Mouse (Mus musculus): ENCODE results near the gene Apobr. TPM values are rescaled to one million over a fixed set of nuclear protein-coding genes. Genes with fewer than 3 reads are reported as not detected.
A peak's percentile ranks its signal among the peaks of the same experiment; 100 is the strongest.

The Apobr gene
- polyA plus RNA-seq, 1 experiment = 17.6 TPM

- TF ChIP-seq POLR2A (IDR thresholded peaks at IDR 0.05; ENCODE audit: borderline replicate concordance, extremely low read depth, low read depth, low read length) = peak; percentile 85; the same call in 1 of the 2 replicates
- no peak for TF ChIP-seq CTCF (IDR thresholded peaks at IDR 0.05; ENCODE audit: insufficient read depth, low read length)
- H3K4me1 ChIP-seq (ENCODE audit: control insufficient read depth, insufficient read depth, low read length) = no peaks in the 10 kb centered on the region
- DNase-seq = peak; percentile 80
- peak within 1 kb of the TSS; percentile 98 for H3K4me3 ChIP-seq (replicated peaks; ENCODE audit: extremely low read depth, low read depth, low read length)
- under 1% methylated on average over 46 of the region's 46 CpGs for WGBS
Measured at GRCm38 (mm10) chr7:126566094-126566765, 18.5 kb upstream of the Apobr start, which contains the start of gene Eif3c. TSS of gene Eif3c (minus strand) at chr7:126566411.

DNA sequence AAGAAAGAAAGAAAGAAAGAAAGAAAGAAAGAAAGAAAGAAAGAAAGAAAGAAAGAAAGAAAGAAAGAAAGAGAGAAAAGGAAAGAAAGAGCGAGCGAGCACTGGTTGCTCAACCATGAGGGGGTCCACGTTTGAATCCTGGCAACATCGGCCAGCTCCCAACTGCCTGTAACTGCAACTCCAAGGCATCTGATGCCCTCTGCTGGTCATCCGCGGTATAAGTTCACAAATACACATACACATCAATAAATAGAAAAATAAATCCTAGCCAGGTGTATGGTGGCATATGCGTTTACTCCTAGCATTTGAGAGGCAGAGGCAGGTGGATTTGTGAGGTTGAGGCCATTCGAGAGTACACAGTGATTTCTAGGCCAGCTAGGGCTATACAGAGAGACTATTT, 7.8 kb upstream of the Apobr start:
- DNase-seq = peak; percentile 45
- Histone ChIP-seq H3K4me3 (replicated peaks; ENCODE audit: extremely low read depth, low read depth, low read length) (no peak overlapping the region), H3K4me1 (ENCODE audit: control insufficient read depth, insufficient read depth, low read length) (no peaks in the 10 kb centered on the region)
- TF ChIP-seq CTCF (IDR thresholded peaks at IDR 0.05; ENCODE audit: insufficient read depth, low read length) (peak; percentile 65), POLR2A (IDR thresholded peaks at IDR 0.05; ENCODE audit: borderline replicate concordance, extremely low read depth, low read depth, low read length) (no peak)
- WGBS = 61% methylated on average over 8 of the region's 8 CpGs

DNA sequence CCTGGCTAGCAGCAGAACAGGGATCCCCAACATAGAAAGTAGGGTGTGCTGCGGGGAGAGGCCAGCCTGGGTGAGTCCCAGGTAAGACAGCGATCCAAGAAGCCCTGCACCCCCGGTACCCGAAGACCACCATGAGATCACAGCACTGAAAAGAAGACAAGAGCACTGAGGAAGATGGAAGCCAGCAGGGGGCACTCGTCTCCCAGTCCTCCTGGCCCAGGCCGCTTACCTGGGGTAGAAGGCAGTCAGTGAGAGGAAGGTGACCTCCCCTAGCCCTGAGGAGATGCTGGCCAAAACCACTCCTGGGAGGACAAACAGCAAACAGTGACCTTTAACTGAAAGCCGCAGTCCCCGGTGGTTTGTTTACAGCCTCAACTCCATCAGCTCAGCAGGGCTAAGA, 5.6 kb upstream of the Apobr start:
- Histone ChIP-seq H3K4me3 (replicated peaks; ENCODE audit: extremely low read depth, low read depth, low read length) (no peak overlapping the region), H3K4me1 (ENCODE audit: control insufficient read depth, insufficient read depth, low read length) (no peaks in the 10 kb centered on the region)
- peak; percentile 62 for DNase-seq
- WGBS = 51% methylated on average over 8 of the region's 8 CpGs
- TF ChIP-seq CTCF (IDR thresholded peaks at IDR 0.05; ENCODE audit: insufficient read depth, low read length) = peak; percentile 63
- no peak for TF ChIP-seq POLR2A (IDR thresholded peaks at IDR 0.05; ENCODE audit: borderline replicate concordance, extremely low read depth, low read depth, low read length)

GRCm38 (mm10) chr7:126581661-126582060, 3.1 kb upstream of the Apobr start:
- 75% methylated on average over 6 of the region's 6 CpGs for WGBS
- no peak for TF ChIP-seq POLR2A (IDR thresholded peaks at IDR 0.05; ENCODE audit: borderline replicate concordance, extremely low read depth, low read depth, low read length)
- no peak for TF ChIP-seq CTCF (IDR thresholded peaks at IDR 0.05; ENCODE audit: insufficient read depth, low read length)
- DNase-seq = no peak

GRCm38 (mm10) chr7:126582759-126583158, 2.0 kb upstream of the Apobr start:
- TF ChIP-seq CTCF (IDR thresholded peaks at IDR 0.05; ENCODE audit: insufficient read depth, low read length) = no peak
- no peak for TF ChIP-seq POLR2A (IDR thresholded peaks at IDR 0.05; ENCODE audit: borderline replicate concordance, extremely low read depth, low read depth, low read length)
- Histone ChIP-seq H3K4me3 (replicated peaks; ENCODE audit: extremely low read depth, low read depth, low read length) (peak overlapping the region; percentile 80), H3K4me1 (ENCODE audit: control insufficient read depth, insufficient read depth, low read length) (no peaks in the 10 kb centered on the region)
- DNase-seq = no peak
- 3% methylated on average over 20 of the region's 20 CpGs for WGBS

More at GRCm38 (mm10) chr7:126581661-126582060, 3.1 kb upstream of the Apobr start:
- Histone ChIP-seq H3K4me1 (ENCODE audit: control insufficient read depth, insufficient read depth, low read length) (no peaks in the 10 kb centered on the region), H3K4me3 (replicated peaks; ENCODE audit: extremely low read depth, low read depth, low read length) (no peak overlapping the region)

- H3K4me1 ChIP-seq (ENCODE audit: control insufficient read depth, insufficient read depth, low read length) = no peaks in the 10 kb centered on the region
- peak; percentile 81 for DNase-seq
- H3K4me3 ChIP-seq (replicated peaks; ENCODE audit: extremely low read depth, low read depth, low read length) = peak overlapping the region; percentile 80
- WGBS = under 1% methylated on average over 22 of the region's 22 CpGs
- TF ChIP-seq POLR2A (IDR thresholded peaks at IDR 0.05; ENCODE audit: borderline replicate concordance, extremely low read depth, low read depth, low read length) = peak; percentile 65; the same call in 1 of the 2 replicates
- no peak for TF ChIP-seq CTCF (IDR thresholded peaks at IDR 0.05; ENCODE audit: insufficient read depth, low read length)
Measured at GRCm38 (mm10) chr7:126583251-126583709, 1.5 kb upstream of the Apobr start.

GRCm38 (mm10) chr7:126583761-126584160, 981 bp upstream of the Apobr start:
- TF ChIP-seq POLR2A (IDR thresholded peaks at IDR 0.05; ENCODE audit: borderline replicate concordance, extremely low read depth, low read depth, low read length) = no peak
- TF ChIP-seq CTCF (IDR thresholded peaks at IDR 0.05; ENCODE audit: insufficient read depth, low read length) = no peak
- Histone ChIP-seq H3K4me3 (replicated peaks; ENCODE audit: extremely low read depth, low read depth, low read length) (peak overlapping the region; percentile 80), H3K4me1 (ENCODE audit: control insufficient read depth, insufficient read depth, low read length) (no peaks in the 10 kb centered on the region)
- WGBS = 43% methylated on average over 6 of the region's 6 CpGs
- no peak for DNase-seq

DNA sequence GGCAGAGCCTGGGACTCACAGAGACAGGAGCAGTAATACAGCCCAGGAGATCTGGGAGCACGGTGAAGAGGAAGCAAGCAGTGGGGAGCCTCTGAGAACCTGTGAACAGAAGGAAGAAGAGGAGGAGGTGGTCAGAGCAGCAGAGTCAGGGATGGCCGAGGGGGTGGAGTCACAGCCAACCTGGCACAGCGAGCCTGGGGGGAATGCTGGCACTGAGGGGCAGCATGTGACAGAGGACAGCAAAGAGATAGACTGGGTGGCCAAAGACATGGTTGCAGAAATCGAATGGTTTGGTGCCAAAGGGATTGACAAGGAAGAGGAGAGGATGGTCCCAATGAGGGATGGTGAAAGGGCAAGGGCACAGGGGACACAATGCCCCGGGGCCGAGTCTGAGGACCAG, 975 bp downstream of the Apobr start, which contains the start of gene Cln3:
TSS of gene Cln3 (minus strand) at position 101 of the 400 bp plus-strand sequence.
- TF ChIP-seq POLR2A (IDR thresholded peaks at IDR 0.05; ENCODE audit: borderline replicate concordance, extremely low read depth, low read depth, low read length) (no peak), CTCF (IDR thresholded peaks at IDR 0.05; ENCODE audit: insufficient read depth, low read length) (no peak)
- DNase-seq = no peak
- H3K4me3 ChIP-seq (replicated peaks; ENCODE audit: extremely low read depth, low read depth, low read length) = peak within 1 kb of the TSS; percentile 31
- 65% methylated on average over 6 of the region's 6 CpGs for WGBS
- no peaks in the 10 kb centered on the region; the same call in 1 of the 2 replicates for H3K4me1 ChIP-seq (ENCODE audit: control insufficient read depth, insufficient read depth, low read length)

- 26% methylated on average over 8 of the region's 8 CpGs for WGBS
- TF ChIP-seq CTCF (IDR thresholded peaks at IDR 0.05; ENCODE audit: insufficient read depth, low read length) = no peak
- peak; percentile 23; the same call in 1 of the 2 replicates for TF ChIP-seq POLR2A (IDR thresholded peaks at IDR 0.05; ENCODE audit: borderline replicate concordance, extremely low read depth, low read depth, low read length)
- H3K4me3 ChIP-seq (replicated peaks; ENCODE audit: extremely low read depth, low read depth, low read length) = no peak overlapping the region
- H3K4me1 ChIP-seq (ENCODE audit: control insufficient read depth, insufficient read depth, low read length) = no peaks in the 10 kb centered on the region; the same call in 1 of the 2 replicates
- DNase-seq = peak; percentile 52
Measured at GRCm38 (mm10) chr7:126586839-126587238, 2.1 kb downstream of the Apobr start.

DNA sequence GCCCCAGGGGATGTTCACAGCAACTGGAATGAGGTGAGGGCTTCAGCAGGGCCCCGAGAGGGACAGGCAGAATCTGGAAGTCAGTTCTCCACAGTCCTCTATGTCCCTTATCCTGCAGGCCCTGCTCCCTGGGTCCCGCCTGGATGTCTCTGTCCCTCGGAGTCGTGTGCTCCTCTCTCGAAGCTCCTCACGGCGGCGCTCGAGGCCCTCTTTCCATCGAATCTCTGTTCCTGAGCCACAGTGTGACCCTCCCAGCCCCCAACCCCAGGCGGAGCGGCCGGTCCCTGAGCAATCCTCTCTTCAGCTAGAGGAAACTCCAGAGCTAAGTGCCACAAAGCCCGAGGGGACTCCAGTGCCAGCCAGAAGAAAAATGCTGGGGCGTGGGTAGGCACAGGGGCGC, 3.0 kb downstream of the Apobr start:
- Histone ChIP-seq H3K4me1 (ENCODE audit: control insufficient read depth, insufficient read depth, low read length) (no peaks in the 10 kb centered on the region; the same call in 1 of the 2 replicates), H3K4me3 (replicated peaks; ENCODE audit: extremely low read depth, low read depth, low read length) (no peak overlapping the region)
- TF ChIP-seq CTCF (IDR thresholded peaks at IDR 0.05; ENCODE audit: insufficient read depth, low read length) (peak; percentile 48; the same call in 1 of the 2 replicates), POLR2A (IDR thresholded peaks at IDR 0.05; ENCODE audit: borderline replicate concordance, extremely low read depth, low read depth, low read length) (no peak)
- peak; percentile 50 for DNase-seq
- WGBS = 12% methylated on average over 16 of the region's 16 CpGs
